Mouse (Mus musculus): Measurements from ENCODE around the gene Ctss. TPM values are rescaled to one million over a fixed set of nuclear protein-coding genes. Genes with fewer than 3 reads are reported as not detected.
"Not testable (repeated sequence)": the region's sequence is repeated elsewhere in the genome, so short reads cannot be mapped to it uniquely, and the experiment has no call there.

The Ctss gene
- total RNA-seq, 2 experiments from 2014 or later = 2.1 to 4.6 TPM

GRCm38 (mm10) chr3:95517493-95517898, 9.1 kb upstream of the Ctss start:
- H3K27ac ChIP-seq = 0 out of 2 replicates have a peak overlapping the region, but pooled peaks have one; percentile 24
- DNase-seq = peak; percentile 65
- intact Hi-C loops (cut with DNase I) = loop anchor here (1.0 kb wide), 1 partner anchor 255 kb away; no protein-coding TSS in a partner anchor
- TF ChIP-seq CTCF (IDR thresholded peaks at IDR 0.05) = peak; percentile 89
- H3K4me3 ChIP-seq = no peak overlapping the region

GRCm38 (mm10) chr3:95518891-95519290, 7.7 kb upstream of the Ctss start:
- no peak for TF ChIP-seq CTCF (IDR thresholded peaks at IDR 0.05)
- intact Hi-C loops (cut with DNase I) = no loop called here
- no peak overlapping the region for H3K27ac ChIP-seq
- no peak for DNase-seq
- H3K4me3 ChIP-seq = no peak overlapping the region

GRCm38 (mm10) chr3:95519315-95519714, 7.3 kb upstream of the Ctss start:
- DNase-seq = no peak
- Histone ChIP-seq H3K4me3 (no peak overlapping the region), H3K27ac (no peak overlapping the region)
- intact Hi-C loops (cut with DNase I) = no loop called here
- TF ChIP-seq CTCF (IDR thresholded peaks at IDR 0.05) = no peak

DNA sequence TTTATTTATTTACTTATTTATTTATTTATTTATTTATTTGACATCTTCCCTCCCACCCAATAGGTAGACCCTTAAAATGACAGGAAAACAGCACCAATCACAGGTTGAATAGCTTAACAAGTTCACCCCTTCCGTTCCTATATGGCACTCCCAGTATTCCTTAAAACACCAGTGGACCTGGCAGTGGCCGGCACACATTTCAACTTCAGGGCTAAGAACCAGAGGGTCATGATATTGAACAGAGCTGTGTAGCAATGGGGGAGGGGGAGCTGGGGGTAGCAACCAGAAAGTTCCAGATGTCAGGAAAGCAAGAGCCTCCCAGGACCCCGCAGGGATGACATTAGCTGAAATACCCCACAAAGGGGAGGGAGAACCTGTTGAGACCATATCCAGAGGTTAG, 6.5 kb upstream of the Ctss start:
- H3K27ac ChIP-seq = no peak overlapping the region

GRCm38 (mm10) chr3:95521168-95521567, 5.4 kb upstream of the Ctss start:
- no peak for TF ChIP-seq CTCF (IDR thresholded peaks at IDR 0.05)
- DNase-seq = no peak
- intact Hi-C loops (cut with DNase I) = no loop called here
- H3K27ac ChIP-seq = peak overlapping the region; percentile 38
- 0 out of 2 replicates have a peak overlapping the region, but pooled peaks have one; percentile 9 for H3K4me3 ChIP-seq

More for the DNA sequence above, 6.5 kb upstream of the Ctss start:
- no peak for TF ChIP-seq CTCF (IDR thresholded peaks at IDR 0.05)
- DNase-seq = no peak
- intact Hi-C loops (cut with DNase I) = no loop called here
- no peak overlapping the region for H3K4me3 ChIP-seq

GRCm38 (mm10) chr3:95523662-95524061, 2.9 kb upstream of the Ctss start:
- intact Hi-C loops (cut with DNase I) = no loop called here
- no peak for DNase-seq
- no peak for TF ChIP-seq CTCF (IDR thresholded peaks at IDR 0.05)
- H3K27ac ChIP-seq = no peak overlapping the region
- no peak overlapping the region for H3K4me3 ChIP-seq

GRCm38 (mm10) chr3:95524673-95525072, 1.9 kb upstream of the Ctss start:
- DNase-seq = no peak
- intact Hi-C loops (cut with DNase I) = no loop called here
- no peak for TF ChIP-seq CTCF (IDR thresholded peaks at IDR 0.05)
- no peak overlapping the region for H3K27ac ChIP-seq
- H3K4me3 ChIP-seq = no peak overlapping the region

DNA sequence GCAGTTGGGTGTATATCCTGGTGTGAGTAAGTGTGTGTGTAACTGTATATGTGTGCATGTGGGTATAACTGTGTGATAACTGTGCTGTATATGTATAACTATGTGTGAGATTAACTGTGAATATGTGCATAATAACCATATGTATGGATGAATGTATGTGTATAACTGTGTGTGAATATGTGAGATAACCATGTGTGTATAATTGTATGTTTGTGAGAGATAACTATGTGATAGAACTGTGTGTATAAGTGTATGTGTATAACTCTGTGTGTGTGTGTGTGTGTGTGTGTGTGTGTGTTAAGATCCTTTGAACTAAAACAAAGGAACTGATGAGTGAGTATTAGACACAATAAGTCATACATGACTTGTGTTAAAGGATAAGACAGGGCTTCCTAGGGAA, 475 bp upstream of the Ctss start:
- no peak overlapping the region for H3K27ac ChIP-seq
- intact Hi-C loops (cut with DNase I) = no loop called here
- DNase-seq = no peak
- no peak overlapping the region for H3K4me3 ChIP-seq
- TF ChIP-seq CTCF (IDR thresholded peaks at IDR 0.05) = no peak

- no peak for TF ChIP-seq CTCF (IDR thresholded peaks at IDR 0.05)
- DNase-seq = no peak
- H3K4me3 ChIP-seq = no peak overlapping the region
- no peak overlapping the region for H3K27ac ChIP-seq
- intact Hi-C loops (cut with DNase I) = no loop called here
Measured at GRCm38 (mm10) chr3:95529814-95530213, 3.2 kb downstream of the Ctss start.

DNA sequence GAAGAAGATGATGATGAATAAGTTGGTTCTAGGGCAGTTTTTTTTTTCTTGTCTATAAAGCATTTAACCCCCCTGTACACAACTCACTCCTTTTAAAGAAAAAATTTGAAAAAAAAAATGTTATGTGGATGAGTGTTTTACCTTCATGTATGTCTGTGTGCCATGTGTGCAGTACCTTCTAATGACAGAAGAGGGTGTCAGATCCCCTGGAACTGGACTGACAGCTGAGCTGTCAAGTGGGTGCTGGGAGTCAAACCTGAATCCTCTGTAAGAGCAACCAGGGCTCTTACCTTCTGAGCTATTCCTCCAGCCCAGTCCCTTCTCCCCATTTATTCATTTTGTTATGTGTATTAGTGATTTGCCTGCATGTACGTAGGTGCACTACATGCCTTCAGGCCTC, 4.4 kb downstream of the Ctss start:
- Histone ChIP-seq H3K4me3 (no peak overlapping the region), H3K27ac (no peak overlapping the region)
- no peak for DNase-seq
- no peak for TF ChIP-seq CTCF (IDR thresholded peaks at IDR 0.05)
- intact Hi-C loops (cut with DNase I) = no loop called here

- Histone ChIP-seq H3K27ac (no peak overlapping the region), H3K4me3 (no peak overlapping the region)
- TF ChIP-seq CTCF (IDR thresholded peaks at IDR 0.05) = no peak
- no peak for DNase-seq
- intact Hi-C loops (cut with DNase I) = no loop called here
Measured at GRCm38 (mm10) chr3:95533364-95533763, 6.8 kb downstream of the Ctss start.

DNA sequence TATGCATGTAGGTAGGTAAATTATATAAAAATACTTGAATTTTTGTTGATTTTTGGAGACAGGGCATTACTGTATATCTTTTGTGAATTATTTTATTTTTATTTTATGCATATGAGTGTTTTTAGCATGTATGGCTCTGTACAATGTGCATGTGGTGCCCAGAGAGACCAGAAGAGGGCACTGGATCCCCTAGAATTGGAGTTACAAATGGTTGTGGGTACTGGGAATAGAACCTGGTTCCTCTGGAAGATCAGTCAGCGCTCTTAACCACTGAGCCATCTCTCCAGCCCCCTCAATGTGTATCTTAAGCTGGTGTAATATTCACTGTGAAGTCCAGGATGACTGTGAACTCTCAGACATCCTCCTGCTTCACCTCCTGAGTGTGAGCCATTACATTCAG, 8.3 kb downstream of the Ctss start:
- no peak for TF ChIP-seq CTCF (IDR thresholded peaks at IDR 0.05)
- H3K27ac ChIP-seq = no peak overlapping the region
- intact Hi-C loops (cut with DNase I) = no loop called here
- H3K4me3 ChIP-seq = no peak overlapping the region
- no peak for DNase-seq

GRCm38 (mm10) chr3:95538936-95539335, 12.3 kb downstream of the Ctss start:
- no peak for TF ChIP-seq CTCF (IDR thresholded peaks at IDR 0.05)
- H3K4me3 ChIP-seq = no peak overlapping the region
- intact Hi-C loops (cut with DNase I) = no loop called here
- no peak overlapping the region for H3K27ac ChIP-seq
- DNase-seq = no peak

- no peak for TF ChIP-seq CTCF (IDR thresholded peaks at IDR 0.05)
- Histone ChIP-seq H3K27ac (no peak overlapping the region), H3K4me3 (no peak overlapping the region)
- intact Hi-C loops (cut with DNase I) = no loop called here
- no peak for DNase-seq
Measured at GRCm38 (mm10) chr3:95539837-95540236, 13.3 kb downstream of the Ctss start.

DNA sequence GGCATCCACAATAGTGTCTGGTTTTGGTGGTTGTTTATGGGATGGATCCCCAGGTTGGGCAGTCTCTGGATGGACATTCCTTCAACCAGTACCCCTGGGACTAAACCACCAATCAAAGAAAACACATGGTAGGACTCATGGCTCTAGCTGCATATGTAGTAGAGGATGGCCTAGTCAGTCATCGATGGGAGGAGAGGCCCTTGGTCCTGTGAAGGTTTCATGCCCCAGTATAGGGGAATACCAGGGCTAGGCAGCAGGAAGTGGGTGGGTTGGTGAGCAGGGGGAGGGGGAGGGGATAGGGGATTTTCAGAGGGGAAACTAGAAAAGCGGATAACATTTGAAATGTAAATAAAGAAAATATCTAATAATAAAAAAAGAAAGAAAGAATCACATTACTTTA, 14.6 kb downstream of the Ctss start:
- DNase-seq; intact Hi-C loops (cut with DNase I); H3K27ac ChIP-seq; H3K4me3 ChIP-seq: not testable (repeated sequence)

Measured in gastrocnemius, adult 2 months (tissue).